Mouse (Mus musculus) G1E (cell line): ENCODE results near the gene Edn2. TPM values are rescaled to one million over a fixed set of nuclear protein-coding genes. Genes with fewer than 3 reads are reported as not detected.

Experiments
- ATAC-seq: 2 replicates; pipeline ENCODE4 v1.8.0; 2016; ENCODE audit warnings: mild to moderate bottlenecking; ENCODE audit not compliant: insufficient number of reproducible peaks, poor library complexity, low FRiP score, severe bottlenecking; ENCODE audit errors: extremely low read depth
- DNase-seq: peaks from one replicate; pipeline ENCODE4 v3.0.0; 2012; ENCODE audit warnings: low spot score
- H3K27me3 ChIP-seq: 2 replicates; pipeline ENCODE4 v1.6.1; 2012; ENCODE audit warnings: mild to moderate bottlenecking, low read length, inconsistent platforms; ENCODE audit not compliant: insufficient read depth
- H3K36me3 ChIP-seq: replicated peaks from 2 replicates; pipeline ENCODE3; 2012; ENCODE audit warnings: mild to moderate bottlenecking, inconsistent platforms
- H3K4me1 ChIP-seq: 2 replicates; pipeline ENCODE4 v1.6.1; 2012; ENCODE audit warnings: low read depth, low read length, inconsistent platforms, mixed read lengths; ENCODE audit not compliant: insufficient read depth
- H3K4me3 ChIP-seq: 2 replicates; pipeline ENCODE4 v1.5.1; 2012; ENCODE audit warnings: low read depth, mild to moderate bottlenecking, inconsistent platforms, low read length, moderate library complexity, mixed read lengths
- H3K9me3 ChIP-seq: replicated peaks from 2 replicates; pipeline ENCODE4 v1.6.1; 2012; ENCODE audit warnings: inconsistent platforms
- CTCF ChIP-seq: IDR thresholded peaks from 2 replicates; pipeline ENCODE4 v1.5.1; 2012; ENCODE audit warnings: low read depth, low read length, inconsistent platforms, mixed read lengths
- GATA1 ChIP-seq: IDR thresholded peaks from 2 replicates; pipeline ENCODE4 v1.6.1; 2012; ENCODE audit warnings: borderline replicate concordance, low read length, inconsistent platforms, mixed read lengths
- GATA2 ChIP-seq: IDR thresholded peaks from 2 replicates; pipeline ENCODE4 v1.6.1; 2012; ENCODE audit warnings: low read depth, low read length, inconsistent platforms, borderline replicate concordance
- POLR2AphosphoS5 ChIP-seq: IDR thresholded peaks from 2 replicates; pipeline ENCODE4 v1.6.1; 2012; ENCODE audit warnings: low read depth, low read length, inconsistent platforms; ENCODE audit not compliant: insufficient replicate concordance
- TAL1 ChIP-seq: conservative IDR thresholded peaks from 2 replicates; pipeline ENCODE4 v1.6.1; 2012; ENCODE audit warnings: low read depth, low read length, inconsistent platforms, mixed read lengths
- polyA plus RNA-seq: library from polyadenylated mRNA; stranded (reverse); fragments of >175 nt; gene quantifications from 2 replicates; pipeline ENCODE4 v1.2.3, GENCODE M21; 2012
- total RNA-seq, 2 experiments: library from RNA; stranded (forward) in 1 of 2; stranded (reverse) in 1 of 2; fragments of 200-1000 nt in 1 of 2; fragments of >200 nt in 1 of 2; fragmentation: Nextera tagmentation in 1 of 2; gene quantifications; 2 replicates each; pipeline ENCODE4 v1.2.3; 2014 to 2017

The Edn2 gene
- total and polyA plus RNA-seq, 3 experiments = not detected

- Histone ChIP-seq H3K4me3 (no peak overlapping the region), H3K4me1 (no peaks in the 10 kb centered on the region), H3K9me3 (peaks cover 98% of the 10 kb centered on the region), H3K27me3 (no peaks in the 10 kb centered on the region), H3K36me3 (no peaks in the 10 kb centered on the region)
- DNase-seq = no peak
- ATAC-seq = no peak
- TF ChIP-seq CTCF (no peak), GATA1 (no peak), TAL1 (no peak), POLR2AphosphoS5 (no peak), GATA2 (no peak)
These were observed 33.0 kb upstream of the Edn2 start for GRCm38 (mm10) chr4:120128033-120128432.

DNA sequence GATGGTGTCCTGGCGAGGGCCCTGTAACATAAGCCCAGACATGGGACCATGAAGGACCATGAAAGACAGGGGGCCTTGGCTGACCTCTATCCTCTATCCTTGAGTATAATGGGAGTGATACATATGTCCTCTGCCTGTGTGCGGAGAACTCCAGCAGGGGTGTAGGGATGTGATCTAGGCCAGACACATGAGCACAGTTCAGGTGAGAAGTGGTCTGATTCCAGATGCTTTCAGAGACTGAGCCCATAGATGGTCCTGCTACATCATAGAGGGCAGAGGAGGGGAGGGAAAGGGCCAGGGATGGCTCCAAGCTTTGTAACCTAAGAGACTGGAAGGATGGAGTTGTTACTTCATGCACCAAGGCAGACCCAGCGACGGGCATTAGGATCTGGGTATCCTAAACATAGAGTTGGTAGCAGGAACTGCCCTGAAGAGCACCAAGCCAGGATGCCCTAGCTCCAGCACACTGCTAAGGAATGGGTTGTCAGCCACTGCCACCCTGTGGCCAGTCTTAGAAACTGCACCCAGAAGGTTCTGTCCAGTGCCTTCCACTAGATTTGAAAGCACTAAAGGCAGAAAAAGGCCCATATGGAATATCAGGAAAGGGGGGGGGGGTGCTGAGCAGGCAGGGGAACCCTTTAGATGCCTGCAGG, 31.6 kb upstream of the Edn2 start:
- DNase-seq = no peak
- H3K36me3 ChIP-seq = no peaks in the 10 kb centered on the region
- TF ChIP-seq GATA1 (no peak), CTCF (no peak)
- H3K9me3 ChIP-seq = peaks cover 98% of the 10 kb centered on the region
- no peak overlapping the region for H3K4me3 ChIP-seq
- no peaks in the 10 kb centered on the region; the same call in 1 of the 2 replicates for H3K27me3 ChIP-seq
- ATAC-seq = no peak
- H3K4me1 ChIP-seq = no peaks in the 10 kb centered on the region

GRCm38 (mm10) chr4:120130926-120131325, 30.1 kb upstream of the Edn2 start:
- Histone ChIP-seq H3K4me1 (no peaks in the 10 kb centered on the region), H3K9me3 (peaks cover 92% of the 10 kb centered on the region), H3K27me3 (no peaks in the 10 kb centered on the region; the same call in 1 of the 2 replicates), H3K4me3 (no peak overlapping the region), H3K36me3 (no peaks in the 10 kb centered on the region)
- ATAC-seq = no peak
- DNase-seq = no peak
- TF ChIP-seq POLR2AphosphoS5 = no peak
- TF ChIP-seq GATA2 = no peak

DNA sequence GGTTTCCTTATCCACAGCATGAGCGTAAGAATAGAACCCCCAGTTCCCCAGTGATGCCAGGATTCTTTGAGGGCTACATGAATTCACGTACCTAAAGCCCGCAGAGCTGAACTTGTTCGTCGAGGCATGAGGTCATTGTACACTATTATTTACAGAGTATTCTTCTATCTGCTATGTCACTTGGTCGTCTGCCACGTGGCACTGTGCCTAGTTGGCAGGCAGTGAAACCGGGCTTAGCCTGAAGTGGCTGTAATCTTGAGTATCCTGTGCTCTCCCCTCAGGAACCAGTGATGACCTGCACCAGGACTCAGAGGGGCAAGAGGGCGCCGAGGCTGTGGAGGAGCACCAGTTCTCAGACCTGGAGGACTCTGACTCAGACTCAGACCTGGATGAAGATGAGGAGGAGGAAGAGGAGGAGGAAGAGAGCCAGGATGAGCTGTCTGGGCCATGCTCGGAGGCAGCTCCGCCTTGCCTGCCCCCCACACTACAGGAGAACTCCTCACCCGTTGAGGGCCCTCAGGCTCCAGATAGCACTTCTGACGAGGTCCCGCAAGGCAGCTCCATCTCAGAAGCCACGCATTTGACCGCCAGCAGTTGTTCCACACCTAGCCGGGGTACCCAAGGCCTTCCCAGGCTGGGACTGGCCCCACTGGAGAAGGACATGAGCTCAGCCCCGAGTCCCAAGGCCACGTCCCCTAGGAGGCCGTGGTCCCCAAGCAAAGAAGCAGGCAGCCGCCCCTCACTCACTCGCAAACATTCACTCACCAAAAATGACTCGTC, 29.4 kb upstream of the Edn2 start:
- ATAC-seq (no peak), DNase-seq (no peak)
- Histone ChIP-seq H3K9me3 (peaks cover 92% of the 10 kb centered on the region), H3K4me3 (no peak overlapping the region; the same call in 1 of the 2 replicates), H3K4me1 (no peaks in the 10 kb centered on the region), H3K36me3 (no peaks in the 10 kb centered on the region), H3K27me3 (no peaks in the 10 kb centered on the region; the same call in 1 of the 2 replicates)
- no peak for TF ChIP-seq POLR2AphosphoS5

- Histone ChIP-seq H3K4me3 (peak overlapping the region; percentile 6; the same call in 1 of the 2 replicates), H3K9me3 (peaks cover 89% of the 10 kb centered on the region), H3K4me1 (no peaks in the 10 kb centered on the region), H3K27me3 (no peaks in the 10 kb centered on the region; the same call in 1 of the 2 replicates), H3K36me3 (no peaks in the 10 kb centered on the region)
- ATAC-seq = no peak
- DNase-seq = no peak
- no peak for TF ChIP-seq POLR2AphosphoS5
- no peak for TF ChIP-seq TAL1
These were observed 26.8 kb upstream of the Edn2 start for GRCm38 (mm10) chr4:120134223-120134622.

- H3K4me1 ChIP-seq = no peaks in the 10 kb centered on the region
- no peak overlapping the region for H3K4me3 ChIP-seq
- DNase-seq = no peak
- no peaks in the 10 kb centered on the region for H3K36me3 ChIP-seq
- TF ChIP-seq CTCF (no peak), GATA1 (no peak), GATA2 (no peak), POLR2AphosphoS5 (no peak), TAL1 (no peak)
- H3K27me3 ChIP-seq = no peaks in the 10 kb centered on the region
- H3K9me3 ChIP-seq = peaks cover 91% of the 10 kb centered on the region
- no peak for ATAC-seq
These were observed 19.2 kb upstream of the Edn2 start for GRCm38 (mm10) chr4:120141810-120142209.

- TF ChIP-seq GATA1 = no peak
- TF ChIP-seq TAL1 = no peak
- no peak for TF ChIP-seq GATA2
- no peak for TF ChIP-seq CTCF
- no peak for TF ChIP-seq POLR2AphosphoS5
- H3K9me3 ChIP-seq = peaks cover 91% of the 10 kb centered on the region
- H3K36me3 ChIP-seq = no peaks in the 10 kb centered on the region
- H3K4me3 ChIP-seq = peak overlapping the region; percentile 1; the same call in 1 of the 2 replicates
- no peak for ATAC-seq
- no peaks in the 10 kb centered on the region for H3K27me3 ChIP-seq
- no peaks in the 10 kb centered on the region for H3K4me1 ChIP-seq
- DNase-seq = no peak
These were observed 18.1 kb upstream of the Edn2 start for GRCm38 (mm10) chr4:120142905-120143304.
